Mouse (Mus musculus): ENCODE measurements around the gene Ddx6. TPM values are rescaled to one million over a fixed set of nuclear protein-coding genes. Genes with fewer than 3 reads are reported as not detected.

The Ddx6 gene
- polyA plus RNA-seq, 1 experiment from 2014 or later: 15.0 TPM

- Histone ChIP-seq H3K4me1 (ENCODE audit: control insufficient read depth, insufficient read depth, low read length) (no peaks in the 10 kb centered on the region), H3K27ac (ENCODE audit: low read depth, low read length) (no peak overlapping the region), H3K4me3 (ENCODE audit: low read depth, low read length) (no peak overlapping the region), H3K9me3 (replicated peaks; ENCODE audit: control insufficient read depth, low read length) (no peaks in the 10 kb centered on the region), H3K27me3 (ENCODE audit: control insufficient read depth, insufficient read depth, low read length) (0 out of 2 replicates have a peak, but pooled peaks cover 2% of the 10 kb centered on the region), H3K4me2 (no peak overlapping the region), H3K9ac (ENCODE audit: low read depth, low read length) (no peak overlapping the region), H3K36me3 (ENCODE audit: control insufficient read depth, insufficient read depth, low read length) (no peaks in the 10 kb centered on the region)
- WGBS (ENCODE audit: insufficient replicate concordance): 75% methylated on average over 2 of the region's 2 CpGs
- no peak for ATAC-seq (replicated peaks; ENCODE audit: insufficient number of reproducible peaks, low FRiP score, low TSS enrichment)
These were observed 73.7 kb downstream of the Ddx6 start for GRCm38 (mm10) chr9:44678288-44678871.

GRCm38 (mm10) chr9:44679565-44679964, 74.9 kb downstream of the Ddx6 start:
- Histone ChIP-seq H3K4me2 (no peak overlapping the region), H3K9ac (ENCODE audit: low read depth, low read length) (no peak overlapping the region), H3K4me3 (ENCODE audit: low read depth, low read length) (no peak overlapping the region), H3K27ac (ENCODE audit: low read depth, low read length) (no peak overlapping the region), H3K27me3 (ENCODE audit: control insufficient read depth, insufficient read depth, low read length) (0 out of 2 replicates have a peak, but pooled peaks cover 2% of the 10 kb centered on the region), H3K4me1 (ENCODE audit: control insufficient read depth, insufficient read depth, low read length) (no peaks in the 10 kb centered on the region), H3K9me3 (replicated peaks; ENCODE audit: control insufficient read depth, low read length) (no peaks in the 10 kb centered on the region), H3K36me3 (ENCODE audit: control insufficient read depth, insufficient read depth, low read length) (no peaks in the 10 kb centered on the region)
- WGBS (ENCODE audit: insufficient replicate concordance): 70% methylated on average over 5 of the region's 5 CpGs
- no peak for ATAC-seq (replicated peaks; ENCODE audit: insufficient number of reproducible peaks, low FRiP score, low TSS enrichment)

- Histone ChIP-seq H3K36me3 (ENCODE audit: control insufficient read depth, insufficient read depth, low read length) (peaks cover 7% of the 10 kb centered on the region; the same call in 1 of the 2 replicates), H3K4me3 (ENCODE audit: low read depth, low read length) (no peak overlapping the region), H3K27me3 (ENCODE audit: control insufficient read depth, insufficient read depth, low read length) (0 out of 2 replicates have a peak, but pooled peaks cover 2% of the 10 kb centered on the region), H3K4me2 (no peak overlapping the region), H3K4me1 (ENCODE audit: control insufficient read depth, insufficient read depth, low read length) (no peaks in the 10 kb centered on the region), H3K9ac (ENCODE audit: low read depth, low read length) (no peak overlapping the region), H3K27ac (ENCODE audit: low read depth, low read length) (no peak overlapping the region), H3K9me3 (replicated peaks; ENCODE audit: control insufficient read depth, low read length) (no peaks in the 10 kb centered on the region)
- WGBS (ENCODE audit: insufficient replicate concordance): 78% methylated on average over 8 of the region's 8 CpGs
- ATAC-seq (replicated peaks; ENCODE audit: insufficient number of reproducible peaks, low FRiP score, low TSS enrichment): no peak
These were observed 78.4 kb downstream of the Ddx6 start for GRCm38 (mm10) chr9:44683046-44683445.

DNA sequence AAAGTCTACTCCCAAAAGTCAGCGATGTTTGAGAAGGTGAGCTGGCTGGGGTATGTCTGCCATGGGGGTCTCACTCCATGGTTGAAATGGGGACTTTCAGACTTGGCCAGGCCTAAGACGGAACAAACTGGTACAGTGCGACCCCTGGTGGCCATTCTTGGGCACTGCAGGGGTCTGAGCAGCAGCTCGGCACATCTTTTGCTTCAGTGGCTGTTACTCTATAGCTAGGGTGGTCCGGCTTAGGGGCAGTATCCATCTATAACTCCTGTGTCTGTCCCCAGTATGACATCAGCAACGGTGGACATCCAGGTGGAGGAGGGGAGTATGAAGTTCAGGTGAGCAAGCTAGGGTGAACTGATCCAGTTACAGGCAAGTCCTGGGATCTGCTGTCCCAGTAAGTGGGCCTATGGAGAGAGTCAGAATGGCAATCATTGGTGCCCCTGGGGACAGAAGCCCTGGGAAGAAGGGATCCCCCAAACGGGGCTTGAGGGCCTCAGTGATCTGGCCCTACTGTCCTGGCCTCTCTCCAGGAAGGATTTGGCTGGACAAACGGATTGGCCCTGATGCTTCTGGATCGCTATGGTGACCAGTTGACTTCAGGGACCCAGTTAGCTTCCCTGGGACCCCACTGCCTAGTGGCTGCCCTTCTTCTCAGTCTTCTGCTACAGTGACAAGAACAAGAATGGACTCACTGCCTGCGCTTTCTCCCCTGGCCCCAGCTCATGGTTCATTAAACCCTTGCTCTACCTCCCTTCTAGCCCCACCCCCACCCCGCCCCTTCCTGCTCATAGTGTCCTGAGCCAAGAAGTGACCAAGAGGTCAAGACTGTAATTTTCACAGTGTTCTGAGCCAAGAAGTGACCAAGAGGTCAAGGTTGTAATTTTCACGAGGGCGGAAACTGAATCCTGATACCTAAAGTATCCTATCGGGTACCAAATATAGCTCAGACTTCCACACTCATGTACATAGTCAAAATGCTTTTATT, 80.9 kb downstream of the Ddx6 start:
- Histone ChIP-seq H3K4me1 (ENCODE audit: control insufficient read depth, insufficient read depth, low read length) (no peaks in the 10 kb centered on the region; the same call in 1 of the 2 replicates), H3K4me2 (no peak overlapping the region), H3K27me3 (ENCODE audit: control insufficient read depth, insufficient read depth, low read length) (0 out of 2 replicates have a peak, but pooled peaks cover 2% of the 10 kb centered on the region), H3K36me3 (ENCODE audit: control insufficient read depth, insufficient read depth, low read length) (peaks cover 7% of the 10 kb centered on the region; the same call in 1 of the 2 replicates), H3K9me3 (replicated peaks; ENCODE audit: control insufficient read depth, low read length) (no peaks in the 10 kb centered on the region), H3K9ac (ENCODE audit: low read depth, low read length) (no peak overlapping the region), H3K27ac (ENCODE audit: low read depth, low read length) (no peak overlapping the region), H3K4me3 (ENCODE audit: low read depth, low read length) (no peak overlapping the region)
- WGBS (ENCODE audit: insufficient replicate concordance): 45% methylated on average over 14 of the region's 14 CpGs
- ATAC-seq (replicated peaks; ENCODE audit: insufficient number of reproducible peaks, low FRiP score, low TSS enrichment): no peak

- WGBS (ENCODE audit: insufficient replicate concordance): 73% methylated on average over 5 of the region's 5 CpGs
- ATAC-seq (replicated peaks; ENCODE audit: insufficient number of reproducible peaks, low FRiP score, low TSS enrichment): no peak
- Histone ChIP-seq H3K4me1 (ENCODE audit: control insufficient read depth, insufficient read depth, low read length) (peaks cover 10% of the 10 kb centered on the region), H3K9me3 (replicated peaks; ENCODE audit: control insufficient read depth, low read length) (no peaks in the 10 kb centered on the region), H3K36me3 (ENCODE audit: control insufficient read depth, insufficient read depth, low read length) (peaks cover 7% of the 10 kb centered on the region; the same call in 1 of the 2 replicates), H3K27me3 (ENCODE audit: control insufficient read depth, insufficient read depth, low read length) (no peaks in the 10 kb centered on the region), H3K9ac (ENCODE audit: low read depth, low read length) (no peak overlapping the region), H3K27ac (ENCODE audit: low read depth, low read length) (no peak overlapping the region), H3K4me3 (ENCODE audit: low read depth, low read length) (no peak overlapping the region), H3K4me2 (no peak overlapping the region)
These were observed 81.9 kb downstream of the Ddx6 start for GRCm38 (mm10) chr9:44686638-44687037.

DNA sequence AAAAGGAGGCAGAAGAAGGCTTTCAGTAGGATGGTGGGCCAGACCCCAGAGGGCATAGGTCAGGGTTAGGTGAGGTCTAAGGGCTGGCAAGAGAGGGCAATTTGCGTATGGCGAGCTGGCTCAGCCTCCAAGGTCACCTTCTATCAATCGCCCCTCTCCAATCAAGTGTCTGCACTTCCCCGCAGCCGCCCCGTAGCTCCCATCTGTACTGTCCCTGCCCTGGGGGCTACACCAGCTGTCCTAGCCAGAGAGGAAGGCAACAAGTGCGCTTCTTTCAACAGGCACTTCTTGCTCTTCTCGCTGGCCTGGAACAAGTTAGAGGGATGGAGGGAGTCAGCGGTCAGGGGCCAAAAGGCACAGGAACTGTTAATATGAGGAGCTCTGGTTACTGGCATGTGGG, 83.3 kb downstream of the Ddx6 start:
- 61% methylated on average over 9 of the region's 9 CpGs for WGBS (ENCODE audit: insufficient replicate concordance)
- Histone ChIP-seq H3K9me3 (replicated peaks; ENCODE audit: control insufficient read depth, low read length) (no peaks in the 10 kb centered on the region), H3K9ac (ENCODE audit: low read depth, low read length) (no peak overlapping the region), H3K36me3 (ENCODE audit: control insufficient read depth, insufficient read depth, low read length) (peaks cover 7% of the 10 kb centered on the region), H3K27me3 (ENCODE audit: control insufficient read depth, insufficient read depth, low read length) (no peaks in the 10 kb centered on the region), H3K4me2 (no peak overlapping the region), H3K4me1 (ENCODE audit: control insufficient read depth, insufficient read depth, low read length) (peaks cover 16% of the 10 kb centered on the region), H3K27ac (ENCODE audit: low read depth, low read length) (no peak overlapping the region), H3K4me3 (ENCODE audit: low read depth, low read length) (no peak overlapping the region)
- no peak for ATAC-seq (replicated peaks; ENCODE audit: insufficient number of reproducible peaks, low FRiP score, low TSS enrichment)

Other genes with a start within 250 kb of the Ddx6 start
- gene Vps11, start 243.2 kb upstream of the Ddx6 start, polyA plus RNA-seq (2014; fragmentation: Nextera tagmentation; extraction: Ambion mirVana): 15.1 and 19.8 TPM in 2 replicates
- 18.2 and 19.4 TPM in 2 replicates for gene Hyou1, start 225.4 kb upstream of the Ddx6 start, polyA plus RNA-seq (2014; fragmentation: Nextera tagmentation; extraction: Ambion mirVana)
- 31.1 and 31.5 TPM in 2 replicates for gene Slc37a4, start 208.0 kb upstream of the Ddx6 start, polyA plus RNA-seq (2014; fragmentation: Nextera tagmentation; extraction: Ambion mirVana)
- 1,538 and 1,582 TPM in 2 replicates for gene Rps25, start 197.8 kb upstream of the Ddx6 start, polyA plus RNA-seq (2014; fragmentation: Nextera tagmentation; extraction: Ambion mirVana)
- 76.8 and 79.1 TPM in 2 replicates for gene Trappc4, start 197.3 kb upstream of the Ddx6 start, polyA plus RNA-seq (2014; fragmentation: Nextera tagmentation; extraction: Ambion mirVana)
- 21.8 and 25.4 TPM in 2 replicates for gene Ccdc84, start 186.3 kb upstream of the Ddx6 start, polyA plus RNA-seq (2014; fragmentation: Nextera tagmentation; extraction: Ambion mirVana)
- gene Foxr1, start 163.8 kb upstream of the Ddx6 start, polyA plus RNA-seq (2014; fragmentation: Nextera tagmentation; extraction: Ambion mirVana): not detected in 2 replicates
- 0.14 TPM in 1 of 2 replicates, not detected in the other for gene Upk2, start 149.9 kb upstream of the Ddx6 start, polyA plus RNA-seq (2014; fragmentation: Nextera tagmentation; extraction: Ambion mirVana)
- 8.7 and 9.3 TPM in 2 replicates for gene Bcl9l, start 122.1 kb upstream of the Ddx6 start, polyA plus RNA-seq (2014; fragmentation: Nextera tagmentation; extraction: Ambion mirVana)
- gene Cxcr5, start 43.0 kb upstream of the Ddx6 start, polyA plus RNA-seq (2014; fragmentation: Nextera tagmentation; extraction: Ambion mirVana): 0.06 TPM in 1 of 2 replicates, not detected in the other
- gene Treh, start 68.3 kb downstream of the Ddx6 start, polyA plus RNA-seq (2014; fragmentation: Nextera tagmentation; extraction: Ambion mirVana): not detected in 2 replicates
- gene Phldb1, start 130.3 kb downstream of the Ddx6 start, polyA plus RNA-seq (2014; fragmentation: Nextera tagmentation; extraction: Ambion mirVana): 23.6 and 24.2 TPM in 2 replicates
- 139 and 168 TPM in 2 replicates for gene Arcn1, start 163.0 kb downstream of the Ddx6 start, polyA plus RNA-seq (2014; fragmentation: Nextera tagmentation; extraction: Ambion mirVana)
- 71.4 and 72.5 TPM in 2 replicates for gene Ift46, start 163.0 kb downstream of the Ddx6 start, polyA plus RNA-seq (2014; fragmentation: Nextera tagmentation; extraction: Ambion mirVana)
- gene Tmem25, start 194.4 kb downstream of the Ddx6 start, polyA plus RNA-seq (2014; fragmentation: Nextera tagmentation; extraction: Ambion mirVana): 0.80 and 0.90 TPM in 2 replicates
- 0.24 TPM in 1 of 2 replicates, not detected in the other for gene Ttc36, start 198.2 kb downstream of the Ddx6 start, polyA plus RNA-seq (2014; fragmentation: Nextera tagmentation; extraction: Ambion mirVana)

All from heart, embryonic 11.5 days (tissue).